Mouse (Mus musculus) liver, embryonic 16.5 days (tissue): ENCODE measurements around the gene Gucy2c. TPM values are rescaled to one million over a fixed set of nuclear protein-coding genes. Genes with fewer than 3 reads are reported as not detected.

Experiments used
- ATAC-seq: fragments of 200-750 bp; cut with Nextera tagmentation; 2 replicates; pipeline ENCODE4 v1.8.0; 2017; ENCODE audit warnings: low read depth, mild to moderate bottlenecking, moderate number of reproducible peaks, moderate library complexity
- H3K27ac ChIP-seq: fragments of 300-500 bp; sonication (generic); 2 replicates; pipeline ENCODE4 v1.5.1; 2014; ENCODE audit warnings: mild to moderate bottlenecking, low read length
- H3K27me3 ChIP-seq: fragments of 300-500 bp; sonication (generic); 2 replicates; pipeline ENCODE4 v1.6.1; 2014; ENCODE audit warnings: low read depth, low read length, mixed read lengths; ENCODE audit not compliant: control insufficient read depth, insufficient read depth
- H3K36me3 ChIP-seq: fragments of 300-500 bp; sonication (generic); 2 replicates; pipeline ENCODE4 v1.6.1; 2014; ENCODE audit warnings: mild to moderate bottlenecking; ENCODE audit not compliant: control insufficient read depth, insufficient read depth
- H3K4me1 ChIP-seq: fragments of 300-500 bp; sonication (generic); 2 replicates; pipeline ENCODE4 v1.6.1; 2014; ENCODE audit warnings: low read depth, low read length, mixed read lengths; ENCODE audit not compliant: control insufficient read depth
- H3K4me2 ChIP-seq: fragments of 300-500 bp; sonication (generic); 2 replicates; pipeline ENCODE4 v1.6.1; 2014; ENCODE audit warnings: low read depth, low read length, mixed read lengths
- H3K4me3 ChIP-seq: fragments of 300-500 bp; sonication (generic); 2 replicates; pipeline ENCODE4 v1.5.1; 2014; ENCODE audit warnings: low read depth, mild to moderate bottlenecking, low read length
- H3K9ac ChIP-seq: fragments of 300-500 bp; sonication (generic); 2 replicates; pipeline ENCODE4 v1.6.1; 2014; ENCODE audit warnings: low read depth, low read length
- H3K9me3 ChIP-seq: fragments of 300-500 bp; sonication (generic); replicated peaks from 2 replicates; pipeline ENCODE4 v1.6.1; 2016; ENCODE audit warnings: low read length; ENCODE audit not compliant: control insufficient read depth
- WGBS: fragments of 180-500 bp; shearing (Covaris S2); extraction: QIAGEN DNeasy Blood & Tissue Kit; methylation state at CpG from one replicate; pipeline ENCODE4 v1.1.7; 2014; ENCODE audit not compliant: insufficient replicate concordance; 5-methylcytosine and 5-hydroxymethylcytosine counted together
- polyA plus RNA-seq: library from polyadenylated mRNA; unstranded; fragments of >200 nt; fragmentation: Nextera tagmentation; extraction: Ambion mirVana; gene quantifications from 2 replicates; pipeline ENCODE4 v1.2.1, GENCODE M21; 2015

Gucy2c gene
- polyA plus RNA-seq, 1 experiment from 2014 or later = 0.60 TPM

DNA sequence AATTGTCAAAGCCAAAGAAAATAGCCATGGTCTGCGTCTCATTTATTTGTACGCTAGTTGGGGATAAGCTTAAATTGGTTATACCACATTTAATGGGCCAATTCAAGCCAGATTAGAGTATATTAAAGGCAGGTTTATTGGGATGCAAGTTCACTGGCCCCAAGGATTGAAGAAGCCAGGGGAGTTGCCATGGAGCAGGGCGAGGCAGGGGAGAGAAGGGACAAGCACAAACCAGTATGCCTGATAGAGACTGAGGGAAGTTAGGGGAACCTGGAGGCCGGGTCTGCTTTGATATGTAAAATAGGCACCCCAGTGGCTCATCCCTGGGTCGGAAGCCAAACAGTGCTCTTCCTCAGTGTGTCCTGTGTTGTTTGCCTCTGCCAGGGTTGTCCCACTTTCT lies 112.3 kb downstream of the Gucy2c start:
- 61% methylated on average over 5 of the region's 5 CpGs for WGBS
- Histone ChIP-seq H3K27me3 (no peaks in the 10 kb centered on the region), H3K9ac (no peak overlapping the region), H3K9me3 (no peaks in the 10 kb centered on the region), H3K4me3 (no peak overlapping the region), H3K4me2 (no peak overlapping the region), H3K4me1 (no peaks in the 10 kb centered on the region), H3K27ac (no peak overlapping the region), H3K36me3 (no peaks in the 10 kb centered on the region)
- no peak for ATAC-seq

DNA sequence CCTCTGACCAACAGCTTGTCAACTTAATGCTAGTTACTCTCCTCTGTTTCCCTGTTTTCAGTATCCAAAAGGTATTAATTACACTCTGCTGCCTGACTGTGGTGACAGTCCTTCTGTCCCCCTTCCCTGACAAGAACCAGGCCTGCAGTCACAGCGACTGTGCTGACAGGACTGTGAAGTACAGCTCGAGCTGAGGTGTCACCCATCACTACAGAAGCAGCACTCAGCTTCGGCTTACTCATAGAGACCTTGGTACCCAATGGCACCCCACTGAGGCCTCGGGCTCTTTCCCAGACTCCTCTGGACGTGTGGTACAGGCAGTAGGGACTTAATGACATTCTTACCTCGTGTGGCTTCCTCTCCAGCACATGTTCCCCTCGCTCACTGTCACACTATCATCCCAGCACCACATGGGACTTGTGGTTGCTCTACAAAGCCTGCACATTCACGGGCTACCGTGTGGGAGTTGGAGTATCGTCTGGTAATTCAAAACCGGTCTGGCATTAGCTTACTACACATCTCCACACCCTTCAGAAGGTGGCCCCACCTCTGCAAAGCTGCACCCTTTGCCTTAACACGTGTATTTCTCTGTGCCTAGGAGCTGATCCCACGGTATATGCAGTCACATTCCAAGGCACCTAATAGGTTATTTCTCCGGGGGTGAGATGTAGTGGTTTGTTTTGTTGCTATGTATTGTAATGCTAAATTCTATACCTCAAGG lies 113.1 kb downstream of the Gucy2c start:
- Histone ChIP-seq H3K36me3 (no peaks in the 10 kb centered on the region), H3K27ac (no peak overlapping the region), H3K9me3 (no peaks in the 10 kb centered on the region), H3K9ac (no peak overlapping the region), H3K27me3 (peaks cover 3% of the 10 kb centered on the region), H3K4me2 (no peak overlapping the region), H3K4me3 (no peak overlapping the region), H3K4me1 (no peaks in the 10 kb centered on the region)
- WGBS = 34% methylated on average over 14 of the region's 14 CpGs
- no peak for ATAC-seq

- H3K4me1 ChIP-seq = no peaks in the 10 kb centered on the region
- H3K27me3 ChIP-seq = peaks cover 27% of the 10 kb centered on the region
- H3K4me3 ChIP-seq = peak overlapping the region; percentile 51
- ATAC-seq = no peak
- H3K36me3 ChIP-seq = no peaks in the 10 kb centered on the region
- H3K4me2 ChIP-seq = peak overlapping the region; percentile 57
- no peak overlapping the region for H3K27ac ChIP-seq
- H3K9me3 ChIP-seq = no peaks in the 10 kb centered on the region; the same call in 1 of the 2 replicates
- H3K9ac ChIP-seq = 0 out of 2 replicates have a peak overlapping the region, but pooled peaks have one; percentile 54
- WGBS = 18% methylated on average over 11 of the region's 11 CpGs
Measured at GRCm38 (mm10) chr6:136662063-136662462, 119.5 kb downstream of the Gucy2c start.

GRCm38 (mm10) chr6:136661706-136662016 lies 119.9 kb downstream of the Gucy2c start, which contains the start of gene Plbd1:
Gene Plbd1, minus strand, starts transcription at chr6:136661928.
- peak within 1 kb of the TSS; percentile 51 for H3K4me3 ChIP-seq
- WGBS = 2% methylated on average over 19 of the region's 19 CpGs
- no peaks in the 10 kb centered on the region for H3K4me1 ChIP-seq
- no peaks in the 10 kb centered on the region for H3K36me3 ChIP-seq
- H3K9ac ChIP-seq = peak within 1 kb of the TSS; percentile 54
- no peak; the same call in 1 of the 2 replicates for ATAC-seq
- H3K9me3 ChIP-seq = no peaks in the 10 kb centered on the region; the same call in 1 of the 2 replicates
- H3K27ac ChIP-seq = no peak within 1 kb of the TSS
- H3K4me2 ChIP-seq = peak within 1 kb of the TSS; percentile 57
- H3K27me3 ChIP-seq = peaks cover 27% of the 10 kb centered on the region

DNA sequence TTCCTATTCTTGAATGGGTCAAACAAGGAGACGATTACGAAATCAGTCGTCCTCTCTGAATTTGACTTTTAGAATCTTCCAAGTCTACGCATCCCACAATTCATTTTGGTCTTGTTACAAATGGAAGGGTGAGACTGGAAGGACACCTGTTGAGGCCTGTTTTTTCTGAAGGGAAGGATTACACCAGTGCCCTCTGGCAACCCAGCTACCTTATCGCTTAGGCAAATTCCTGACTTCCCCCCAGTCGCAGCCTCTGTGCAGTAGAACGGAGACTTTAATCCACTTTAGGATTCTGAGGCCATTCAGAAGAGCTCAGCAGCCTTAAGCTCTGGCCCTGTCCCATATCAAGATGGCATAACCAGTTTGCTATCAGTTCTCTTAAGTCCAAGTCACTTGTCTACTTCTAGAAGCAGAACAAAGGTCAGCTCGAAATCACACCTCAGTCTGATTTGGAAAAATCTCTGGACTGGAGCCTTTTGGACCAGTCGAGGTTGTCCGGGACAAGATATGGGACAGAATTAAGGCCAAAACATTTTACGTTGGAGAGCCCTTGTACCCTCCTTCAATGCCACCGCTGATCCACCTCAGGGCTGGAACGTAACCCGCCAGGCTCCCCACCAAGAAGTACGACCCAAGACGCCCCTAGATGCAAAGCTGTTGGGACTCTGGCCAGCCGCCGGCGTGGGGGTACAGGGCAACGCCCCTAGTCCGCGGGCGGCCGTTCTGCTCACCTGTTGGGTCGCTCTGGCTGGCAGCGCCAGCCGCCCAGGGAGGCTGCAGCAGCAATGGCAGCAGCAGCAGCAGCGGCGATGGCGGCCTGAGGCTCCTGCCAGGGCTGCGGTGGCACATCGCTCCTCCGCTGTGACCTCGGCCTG lies 120.5 kb downstream of the Gucy2c start:
- Histone ChIP-seq H3K27me3 (peaks cover 27% of the 10 kb centered on the region), H3K36me3 (no peaks in the 10 kb centered on the region), H3K4me3 (peak overlapping the region; percentile 51), H3K9me3 (no peaks in the 10 kb centered on the region; the same call in 1 of the 2 replicates), H3K4me1 (no peaks in the 10 kb centered on the region), H3K9ac (peak overlapping the region; percentile 54), H3K4me2 (peak overlapping the region; percentile 57), H3K27ac (no peak overlapping the region)
- ATAC-seq = no peak
- 16% methylated on average over 34 of the region's 34 CpGs for WGBS

GRCm38 (mm10) chr6:136659226-136659625 lies 122.3 kb downstream of the Gucy2c start:
- H3K9ac ChIP-seq = no peak overlapping the region
- H3K27me3 ChIP-seq = peaks cover 27% of the 10 kb centered on the region
- no peaks in the 10 kb centered on the region; the same call in 1 of the 2 replicates for H3K9me3 ChIP-seq
- H3K4me1 ChIP-seq = no peaks in the 10 kb centered on the region
- no peak overlapping the region for H3K4me2 ChIP-seq
- H3K4me3 ChIP-seq = no peak overlapping the region
- no peak overlapping the region for H3K27ac ChIP-seq
- no peak for ATAC-seq
- no peaks in the 10 kb centered on the region for H3K36me3 ChIP-seq
- WGBS = 54% methylated on average over 9 of the region's 9 CpGs

- H3K27me3 ChIP-seq = peaks cover 23% of the 10 kb centered on the region
- H3K36me3 ChIP-seq = no peaks in the 10 kb centered on the region
- H3K4me2 ChIP-seq = no peak overlapping the region
- WGBS = 55% methylated on average over 4 of the region's 4 CpGs
- no peak for ATAC-seq
- no peaks in the 10 kb centered on the region for H3K4me1 ChIP-seq
- no peaks in the 10 kb centered on the region; the same call in 1 of the 2 replicates for H3K9me3 ChIP-seq
- no peak overlapping the region for H3K9ac ChIP-seq
- H3K4me3 ChIP-seq = no peak overlapping the region
- H3K27ac ChIP-seq = no peak overlapping the region
Measured at GRCm38 (mm10) chr6:136658303-136658702, 123.3 kb downstream of the Gucy2c start.

DNA sequence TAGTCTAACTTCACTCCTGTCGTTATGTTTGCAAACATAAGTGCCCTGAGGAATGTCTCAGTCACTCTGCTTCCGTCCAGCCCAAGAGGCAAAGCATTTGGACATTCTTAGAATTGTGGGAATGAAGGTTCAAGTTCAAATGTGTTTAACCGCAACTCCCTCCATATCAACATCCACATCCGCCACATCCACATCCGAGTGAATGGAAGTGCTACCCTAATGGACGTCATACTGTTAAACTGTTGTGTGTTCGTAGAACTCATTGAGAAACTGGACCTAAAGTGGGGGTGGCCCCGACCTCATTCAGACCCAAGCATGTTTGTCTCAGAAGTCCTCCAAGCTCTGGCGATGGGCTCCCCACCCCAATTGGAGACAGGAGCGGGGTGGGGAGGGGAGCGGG lies 125.8 kb downstream of the Gucy2c start:
- Histone ChIP-seq H3K36me3 (no peaks in the 10 kb centered on the region), H3K27me3 (peaks cover 2% of the 10 kb centered on the region), H3K4me1 (peaks cover 2% of the 10 kb centered on the region; the same call in 1 of the 2 replicates), H3K4me2 (no peak overlapping the region), H3K9me3 (no peaks in the 10 kb centered on the region; the same call in 1 of the 2 replicates), H3K9ac (no peak overlapping the region), H3K4me3 (no peak overlapping the region), H3K27ac (no peak overlapping the region)
- WGBS = 61% methylated on average over 11 of the region's 11 CpGs
- no peak for ATAC-seq

GRCm38 (mm10) chr6:136654470-136654869 lies 127.1 kb downstream of the Gucy2c start:
- no peak for ATAC-seq
- no peak overlapping the region for H3K27ac ChIP-seq
- no peaks in the 10 kb centered on the region for H3K36me3 ChIP-seq
- WGBS = 64% methylated on average over 20 of the region's 20 CpGs
- no peaks in the 10 kb centered on the region for H3K9me3 ChIP-seq
- peaks cover 2% of the 10 kb centered on the region; the same call in 1 of the 2 replicates for H3K4me1 ChIP-seq
- H3K27me3 ChIP-seq = no peaks in the 10 kb centered on the region
- H3K4me2 ChIP-seq = no peak overlapping the region
- H3K9ac ChIP-seq = no peak overlapping the region
- H3K4me3 ChIP-seq = no peak overlapping the region
